Mouse (Mus musculus) bone marrow macrophage, adult 2 months (primary cell): ENCODE data around the gene Atp6v1fnb.

ENCODE experiments used
- CTCF ChIP-seq: IDR thresholded peaks from 2 replicates; pipeline ENCODE4 v1.5.1; 2012; ENCODE audit warnings: low read depth, mild to moderate bottlenecking, low read length, moderate library complexity
- POLR2A ChIP-seq: IDR thresholded peaks from 2 replicates; pipeline ENCODE4 v1.6.1; 2012; ENCODE audit warnings: mild to moderate bottlenecking, low read depth, low read length, borderline replicate concordance

GRCm38 (mm10) chr6:29500810-29501209 lies 29.6 kb downstream of the Atp6v1fnb start:
- no peak for TF ChIP-seq POLR2A
- no peak for TF ChIP-seq CTCF
